10 mouse cellular contexts compared by ENCODE assay signal in the genomic region with DNA sequence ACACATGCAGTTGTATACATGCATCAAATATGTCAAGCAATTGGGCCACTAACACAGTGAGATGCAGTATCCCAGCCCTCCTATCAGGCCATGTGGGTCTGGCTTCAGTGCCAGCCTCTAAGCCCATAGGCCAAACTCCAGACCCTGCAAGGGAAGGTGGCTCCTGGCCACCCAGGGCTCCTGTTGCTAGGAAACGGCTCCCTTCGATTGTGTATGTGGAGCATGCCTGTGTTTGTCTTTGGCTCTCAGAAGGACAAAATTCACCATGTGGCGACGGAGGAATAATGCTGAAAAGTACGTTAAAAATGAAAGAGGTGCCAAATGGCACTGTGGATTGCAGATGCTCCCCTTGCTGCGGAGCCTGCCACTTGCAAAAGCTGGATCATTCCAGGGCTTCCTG.
DNase-seq lines count a peak whose midpoint lies in the region; ATAC-seq and TF ChIP-seq lines count a peak whose summit lies in the region.
"Had no signal": no experiment of that assay in that cellular context is flagged by ENCODE, and none has a peak within 500 bp of the region (broad histone marks: within the 10 kb centered on the region; RNA-seq: fewer than 3 reads in every experiment).

No protein-coding gene starts in this region.

- WGBS in forebrain, embryonic 10.5 days, result 63% methylated on average over 6 of the region's 6 CpGs
- 41% methylated on average over 6 of the region's 6 CpGs for WGBS in forebrain, embryonic 12.5 days
- 13% methylated on average over 6 of the region's 6 CpGs for WGBS in forebrain, embryonic 15.5 days
- WGBS in neural tube, embryonic 15.5 days, result 21% methylated on average over 6 of the region's 6 CpGs

- intact Hi-C loops in gastrocnemius, adult 2 months (cut with DNase I), result no loop called here

- no peaks in the 10 kb centered on the region for H3K9me3 ChIP-seq in forebrain, embryonic 10.5 days
- no peaks in the 10 kb centered on the region for H3K9me3 ChIP-seq in forebrain, embryonic 12.5 days
- no peaks in the 10 kb centered on the region for H3K9me3 ChIP-seq in forebrain, embryonic 15.5 days
- no peaks in the 10 kb centered on the region for H3K9me3 ChIP-seq in neural tube, embryonic 15.5 days (replicated peaks)

- no peaks in the 10 kb centered on the region for H3K36me3 ChIP-seq in forebrain, embryonic 10.5 days (replicated peaks)
- no peaks in the 10 kb centered on the region for H3K36me3 ChIP-seq in forebrain, embryonic 12.5 days (replicated peaks)
- no peaks in the 10 kb centered on the region for H3K36me3 ChIP-seq in forebrain, embryonic 15.5 days
- H3K36me3 ChIP-seq in neural tube, embryonic 15.5 days, result no peaks in the 10 kb centered on the region

- TF ChIP-seq CTCF in gastrocnemius, adult 2 months (IDR thresholded peaks at IDR 0.05), result no peak

- H3K27me3 ChIP-seq in forebrain, embryonic 10.5 days (ENCODE audit: poor library complexity, severe bottlenecking), result no peaks in the 10 kb centered on the region
- H3K27me3 ChIP-seq in forebrain, embryonic 12.5 days, result no peaks in the 10 kb centered on the region
- H3K27me3 ChIP-seq in forebrain, embryonic 15.5 days, result no peaks in the 10 kb centered on the region
- no peaks in the 10 kb centered on the region for H3K27me3 ChIP-seq in neural tube, embryonic 15.5 days (replicated peaks)

- H3K4me1 ChIP-seq in forebrain, embryonic 10.5 days, result peaks cover 22% of the 10 kb centered on the region
- H3K4me1 ChIP-seq in forebrain, embryonic 12.5 days, result peaks cover 14% of the 10 kb centered on the region
- peaks cover 42% of the 10 kb centered on the region for H3K4me1 ChIP-seq in forebrain, embryonic 15.5 days
- peaks cover 14% of the 10 kb centered on the region for H3K4me1 ChIP-seq in neural tube, embryonic 15.5 days

- 0 out of 2 replicates have a peak overlapping the region, but pooled peaks have one; percentile 53 for H3K27ac ChIP-seq in forebrain, embryonic 10.5 days
- no peak overlapping the region for H3K27ac ChIP-seq in forebrain, embryonic 12.5 days
- peak overlapping the region; percentile 33; the same call in 1 of the 2 replicates for H3K27ac ChIP-seq in forebrain, embryonic 15.5 days (replicated peaks)
- peak overlapping the region; percentile 10; the same call in 1 of the 2 replicates for H3K27ac ChIP-seq in neural tube, embryonic 15.5 days (replicated peaks)
- H3K27ac ChIP-seq in gastrocnemius, adult 2 months, result no peak overlapping the region

- ATAC-seq in forebrain, embryonic 12.5 days (ENCODE audit: low FRiP score), result no peak
- peak; percentile 63 for ATAC-seq in forebrain, embryonic 15.5 days (replicated peaks)
- ATAC-seq in neural tube, embryonic 15.5 days (ENCODE audit: low FRiP score), result peak; percentile 79; the same call in 1 of the 2 replicates
- no peak for ATAC-seq in megakaryocyte-erythroid progenitor cell, adult 5-6 weeks (replicated peaks; ENCODE audit: low FRiP score, low TSS enrichment, poor library complexity, severe bottlenecking)

- DNase-seq in forebrain, embryonic 10.5 days (ENCODE audit: extremely low spot score, low spot score), result no peak
- DNase-seq in layer of hippocampus, postnatal 10 days (ENCODE audit: low spot score in 2 of 2), result peak; percentile 21 to 31
- DNase-seq in gastrocnemius, adult 2 months, result no peak
- no peak for DNase-seq in adrenal gland, adult (ENCODE audit: inconsistent age in 2 of 2, low spot score in 1 of 2)
- DNase-seq: kidney, adult 8-10 months had no signal

- no peak overlapping the region for H3K4me2 ChIP-seq in forebrain, embryonic 12.5 days
- H3K4me2 ChIP-seq in forebrain, embryonic 15.5 days (replicated peaks), result no peak overlapping the region
- 0 out of 2 replicates have a peak overlapping the region, but pooled peaks have one; percentile 3 for H3K4me2 ChIP-seq in neural tube, embryonic 15.5 days
- H3K4me2 ChIP-seq: heart, embryonic 11.5 days had no signal

- no peak overlapping the region for H3K9ac ChIP-seq in forebrain, embryonic 12.5 days
- H3K9ac ChIP-seq in forebrain, embryonic 15.5 days (replicated peaks), result no peak overlapping the region
- H3K9ac ChIP-seq in neural tube, embryonic 15.5 days (replicated peaks), result no peak overlapping the region

- H3K4me3 ChIP-seq in forebrain, embryonic 10.5 days, result no peak overlapping the region
- no peak overlapping the region for H3K4me3 ChIP-seq in forebrain, embryonic 12.5 days (replicated peaks)
- no peak overlapping the region for H3K4me3 ChIP-seq in forebrain, embryonic 15.5 days
- H3K4me3 ChIP-seq in neural tube, embryonic 15.5 days (replicated peaks), result no peak overlapping the region
- H3K4me3 ChIP-seq in gastrocnemius, adult 2 months, result no peak overlapping the region

Comparison
In these comparisons a context has a peak if more than half of its experiments do, and no peak if none do; other contexts are left out.
1. H3K27ac ChIP-seq: peak in forebrain, embryonic 10.5 days (single experiment), forebrain, embryonic 15.5 days (single experiment) and neural tube, embryonic 15.5 days (single experiment); none in forebrain, embryonic 12.5 days (single experiment) and gastrocnemius, adult 2 months (single experiment).
2. ATAC-seq: peak in forebrain, embryonic 15.5 days (single experiment) and neural tube, embryonic 15.5 days (single experiment); none in forebrain, embryonic 12.5 days (single experiment) and megakaryocyte-erythroid progenitor cell, adult 5-6 weeks (single experiment).
3. DNase-seq: peak in layer of hippocampus, postnatal 10 days (2 of 2); none in forebrain, embryonic 10.5 days (single experiment), gastrocnemius, adult 2 months (single experiment) and adrenal gland, adult (0 of 2).